Mouse (Mus musculus): Measurements from ENCODE around the gene Srpx2.

DNA sequence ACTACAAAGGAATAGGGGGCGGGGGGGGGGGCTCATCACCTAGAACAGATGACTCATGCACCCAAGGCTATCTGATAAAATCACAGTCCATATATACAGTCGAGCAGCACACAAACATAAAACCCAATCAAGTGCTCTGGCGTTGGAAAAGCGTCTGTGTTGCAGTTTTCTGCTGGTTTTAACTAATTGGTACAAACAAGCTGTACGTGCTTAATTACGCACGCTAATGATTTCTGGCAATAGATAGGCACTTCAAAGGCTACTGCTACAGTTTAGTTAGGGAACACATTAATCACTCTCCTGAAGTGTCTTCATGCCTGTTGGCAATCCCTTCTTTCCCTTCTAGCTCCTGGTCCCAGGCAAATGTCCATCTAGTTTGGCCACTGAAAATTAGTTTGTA lies 46.4 kb downstream of the Srpx2 start:
- TF ChIP-seq POLR2A (IDR thresholded peaks at IDR 0.05; ENCODE audit: low read depth, low read length) (no peak), EP300 (IDR thresholded peaks at IDR 0.05; ENCODE audit: low read length) (no peak), CTCF (conservative IDR thresholded peaks at IDR 0.05 in 1 of 2, IDR thresholded peaks at IDR 0.05 in 1 of 2; ENCODE audit: low read depth in 2 of 2, low read length in 2 of 2) (no peak), CHD2 (IDR thresholded peaks at IDR 0.05; ENCODE audit: low read length) (no peak), RCOR1 (conservative IDR thresholded peaks at IDR 0.05; ENCODE audit: low read depth, low read length) (no peak), MAX (IDR thresholded peaks at IDR 0.05; ENCODE audit: low read length) (no peak)

All from CH12.LX (cell line).